Mouse (Mus musculus) midbrain, postnatal 0 days (tissue): ENCODE measurements around the gene Rbl2. TPM values are rescaled to one million over a fixed set of nuclear protein-coding genes. Genes with fewer than 3 reads are reported as not detected.

ENCODE experiments used
- ATAC-seq: fragments of 200-750 bp; cut with Nextera tagmentation; 2 replicates; pipeline ENCODE4 v1.8.0; 2017; ENCODE audit warnings: moderate number of reproducible peaks, mild to moderate bottlenecking, moderate TSS enrichment, moderate library complexity; ENCODE audit not compliant: low FRiP score
- DNase-seq: peaks from one replicate; pipeline ENCODE4 v3.0.0-alpha.2; 2015; ENCODE audit warnings: low spot score
- H3K27ac ChIP-seq: fragments of 300-500 bp; sonication (generic); 2 replicates; pipeline ENCODE4 v1.5.1; 2014; ENCODE audit warnings: low read depth, mild to moderate bottlenecking, low read length, mixed read lengths
- H3K27me3 ChIP-seq: fragments of 300-500 bp; sonication (generic); 2 replicates; pipeline ENCODE4 v1.6.1; 2014; ENCODE audit warnings: low read length, control low read depth, mixed read lengths; ENCODE audit not compliant: insufficient read depth
- H3K36me3 ChIP-seq: fragments of 300-500 bp; sonication (generic); 2 replicates; pipeline ENCODE4 v1.6.1; 2014; ENCODE audit warnings: low read length, control low read depth, mixed read lengths; ENCODE audit not compliant: insufficient read depth
- H3K4me1 ChIP-seq: fragments of 300-500 bp; sonication (generic); 2 replicates; pipeline ENCODE4 v1.6.1; 2014; ENCODE audit warnings: mild to moderate bottlenecking, control low read depth, antibody characterized with exemption, low read length, mixed read lengths; ENCODE audit not compliant: insufficient read depth
- H3K4me2 ChIP-seq: fragments of 300-500 bp; sonication (generic); 2 replicates; pipeline ENCODE4 v1.6.1; 2014; ENCODE audit warnings: low read depth, mild to moderate bottlenecking, low read length, mixed read lengths; ENCODE audit not compliant: poor library complexity, severe bottlenecking
- H3K4me3 ChIP-seq: fragments of 300-500 bp; sonication (generic); 2 replicates; pipeline ENCODE4 v1.5.1; 2014; ENCODE audit warnings: low read depth, mild to moderate bottlenecking, low read length, moderate library complexity
- H3K9ac ChIP-seq: fragments of 300-500 bp; sonication (generic); replicated peaks from 2 replicates; pipeline ENCODE4 v1.6.1; 2014; ENCODE audit warnings: mild to moderate bottlenecking, low read length, moderate library complexity, mixed read lengths; ENCODE audit not compliant: poor library complexity, severe bottlenecking
- H3K9me3 ChIP-seq: fragments of 300-500 bp; sonication (generic); 2 replicates; pipeline ENCODE4 v1.6.1; 2016; ENCODE audit warnings: low read length, control low read depth
- CTCF ChIP-seq: IDR thresholded peaks from 2 replicates; pipeline ENCODE4 v1.5.1; 2016; ENCODE audit warnings: antibody characterized with exemption, mild to moderate bottlenecking
- WGBS: fragments of 180-500 bp; shearing (Covaris S2); extraction: QIAGEN DNeasy Blood & Tissue Kit; methylation state at CpG from one replicate; pipeline ENCODE4 v1.1.7; 2014; 5-methylcytosine and 5-hydroxymethylcytosine counted together
- polyA plus RNA-seq: library from polyadenylated mRNA; unstranded; fragments of >200 nt; fragmentation: Nextera tagmentation; extraction: Ambion mirVana; gene quantifications from 2 replicates; pipeline ENCODE4 v1.2.1, GENCODE M21; 2015
- total RNA-seq: library from RNA; depleted of rRNA; stranded (reverse); fragments of >200 nt; gene quantifications from 2 replicates; pipeline ENCODE4 v1.2.3, GENCODE M21; 2014; rRNA removed

Gene Rbl2
- total and polyA plus RNA-seq, 2 experiments from 2014 or later, result 17.1 to 33.6 TPM

DNA sequence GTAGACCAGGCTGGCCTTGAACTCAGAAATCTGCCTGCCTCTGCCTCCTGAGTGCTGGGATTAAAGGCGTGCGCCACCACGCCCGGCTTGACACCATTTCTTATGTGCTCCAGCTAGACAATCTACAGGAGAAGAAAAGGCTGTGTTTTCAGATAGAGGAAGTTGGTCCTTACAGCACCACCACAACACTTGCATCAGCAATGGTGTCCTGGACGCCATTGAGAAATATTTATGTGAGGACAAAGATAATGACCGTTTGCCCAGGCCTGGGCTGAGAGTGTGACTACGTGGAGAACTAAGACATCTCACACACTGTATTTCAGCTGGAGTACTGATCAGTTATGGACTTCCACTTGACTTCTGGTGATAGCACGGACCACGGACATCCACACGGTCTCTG lies 88.8 kb downstream of the Rbl2 start:
- Histone ChIP-seq H3K4me2 (no peak overlapping the region), H3K9me3 (no peaks in the 10 kb centered on the region), H3K9ac (no peak overlapping the region), H3K4me3 (no peak overlapping the region), H3K4me1 (no peaks in the 10 kb centered on the region; the same call in 1 of the 2 replicates), H3K36me3 (no peaks in the 10 kb centered on the region), H3K27ac (no peak overlapping the region), H3K27me3 (no peaks in the 10 kb centered on the region)
- DNase-seq (no peak), ATAC-seq (no peak)
- 95% methylated on average over 10 of the region's 10 CpGs for WGBS
- TF ChIP-seq CTCF, result no peak

DNA sequence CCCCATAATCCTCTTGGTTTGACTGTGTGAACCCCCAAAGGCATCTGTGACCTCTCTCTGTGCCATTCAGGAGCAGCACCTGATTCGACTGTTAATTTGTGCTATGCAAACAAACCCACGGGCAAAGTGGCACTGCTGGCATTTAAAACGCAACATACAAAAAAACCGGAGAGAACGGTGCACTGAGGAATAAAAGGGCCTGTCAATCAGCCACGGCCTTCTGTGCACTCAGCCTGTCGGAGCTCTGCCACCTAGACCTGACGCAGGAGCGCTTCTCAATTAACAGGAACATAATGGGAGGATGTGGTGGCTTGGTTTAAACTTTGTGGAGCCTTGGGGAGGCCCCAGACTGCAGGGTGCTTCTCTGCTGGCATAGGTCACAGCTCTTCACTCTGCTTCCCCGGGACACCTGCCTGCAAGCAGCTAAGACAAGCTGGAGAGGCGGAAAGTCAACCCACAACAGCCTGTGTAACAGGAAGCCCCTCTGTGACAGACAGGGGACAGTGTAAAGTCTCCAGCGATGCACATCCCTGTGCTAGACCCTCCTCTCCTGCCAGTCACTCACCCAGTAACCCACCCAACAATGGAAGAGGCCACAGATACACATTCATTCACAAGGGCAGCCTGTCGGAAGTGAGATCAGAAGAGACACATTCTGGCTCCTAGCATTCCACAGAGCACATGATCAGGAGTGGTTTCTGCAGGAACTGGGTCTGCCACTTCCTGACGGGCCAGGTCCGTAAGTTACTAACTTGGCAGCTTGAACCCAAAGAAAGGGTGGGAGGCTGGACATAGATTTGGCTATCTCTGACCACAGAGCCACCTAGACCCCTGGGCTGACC lies 90.3 kb downstream of the Rbl2 start:
- TF ChIP-seq CTCF, result no peak

DNA sequence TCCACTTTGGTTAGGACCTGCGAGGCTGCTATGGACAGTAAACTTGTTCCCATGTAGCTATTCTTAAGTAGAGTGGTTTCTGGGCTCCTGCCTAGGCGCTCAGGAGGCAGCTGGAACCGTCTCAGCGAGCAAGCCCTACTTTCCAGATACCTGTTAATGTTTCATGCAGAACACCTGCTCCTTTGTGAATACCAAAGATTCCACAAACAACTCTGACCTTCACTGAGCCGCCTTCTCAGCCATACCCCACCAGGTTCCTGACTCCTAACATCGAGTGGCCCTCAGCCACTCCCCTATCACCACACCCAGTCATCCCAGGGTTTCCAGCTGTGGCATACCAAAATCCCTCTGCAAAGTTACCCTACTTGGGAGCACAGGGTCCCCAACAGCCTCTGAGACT lies 100.3 kb downstream of the Rbl2 start:
- no peak overlapping the region for H3K9ac ChIP-seq
- H3K36me3 ChIP-seq, result no peaks in the 10 kb centered on the region
- no peak overlapping the region for H3K4me2 ChIP-seq
- 77% methylated on average over 6 of the region's 6 CpGs for WGBS
- peaks cover 13% of the 10 kb centered on the region; the same call in 1 of the 2 replicates for H3K4me1 ChIP-seq
- TF ChIP-seq CTCF, result no peak
- H3K4me3 ChIP-seq, result no peak overlapping the region
- ATAC-seq, result no peak
- no peak for DNase-seq
- H3K9me3 ChIP-seq, result 0 out of 2 replicates have a peak, but pooled peaks cover 2% of the 10 kb centered on the region
- no peaks in the 10 kb centered on the region for H3K27me3 ChIP-seq
- H3K27ac ChIP-seq, result peak overlapping the region; percentile 55; the same call in 1 of the 2 replicates

More for the DNA sequence above, 90.3 kb downstream of the Rbl2 start:
- Histone ChIP-seq H3K9me3 (no peaks in the 10 kb centered on the region), H3K4me1 (no peaks in the 10 kb centered on the region; the same call in 1 of the 2 replicates), H3K4me3 (no peak overlapping the region), H3K4me2 (no peak overlapping the region), H3K27ac (no peak overlapping the region), H3K36me3 (no peaks in the 10 kb centered on the region), H3K27me3 (no peaks in the 10 kb centered on the region), H3K9ac (no peak overlapping the region)
- ATAC-seq, result peak; percentile 13; the same call in 1 of the 2 replicates
- peak; percentile 19 for DNase-seq
- 30% methylated on average over 15 of the region's 15 CpGs for WGBS

DNA sequence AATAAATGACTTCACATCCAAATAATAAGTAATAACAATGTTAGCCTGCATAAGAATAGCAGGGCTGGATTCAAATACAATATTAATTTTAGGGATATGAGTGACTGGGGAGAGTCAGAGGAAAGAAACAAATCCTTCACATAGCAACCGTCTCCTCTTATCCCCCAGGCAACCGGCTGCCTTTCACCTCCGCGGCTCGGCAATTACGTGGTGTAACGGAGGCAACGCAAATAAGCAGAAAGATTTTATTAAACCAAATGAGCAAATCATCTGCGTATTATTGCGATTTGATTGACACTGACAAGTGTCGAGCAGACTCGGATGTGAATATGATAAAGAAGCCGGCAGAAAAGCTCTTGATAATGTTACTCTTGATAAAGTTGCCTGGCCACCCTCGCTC lies 101.1 kb downstream of the Rbl2 start:
- Histone ChIP-seq H3K4me3 (no peak overlapping the region), H3K9me3 (no peaks in the 10 kb centered on the region), H3K4me1 (peaks cover 13% of the 10 kb centered on the region; the same call in 1 of the 2 replicates), H3K27me3 (no peaks in the 10 kb centered on the region), H3K36me3 (no peaks in the 10 kb centered on the region), H3K4me2 (peak overlapping the region; percentile 48), H3K9ac (no peak overlapping the region), H3K27ac (no peak overlapping the region)
- ATAC-seq (no peak; the same call in 1 of the 2 replicates), DNase-seq (peak; percentile 24)
- no peak for TF ChIP-seq CTCF
- WGBS, result 13% methylated on average over 14 of the region's 14 CpGs

DNA sequence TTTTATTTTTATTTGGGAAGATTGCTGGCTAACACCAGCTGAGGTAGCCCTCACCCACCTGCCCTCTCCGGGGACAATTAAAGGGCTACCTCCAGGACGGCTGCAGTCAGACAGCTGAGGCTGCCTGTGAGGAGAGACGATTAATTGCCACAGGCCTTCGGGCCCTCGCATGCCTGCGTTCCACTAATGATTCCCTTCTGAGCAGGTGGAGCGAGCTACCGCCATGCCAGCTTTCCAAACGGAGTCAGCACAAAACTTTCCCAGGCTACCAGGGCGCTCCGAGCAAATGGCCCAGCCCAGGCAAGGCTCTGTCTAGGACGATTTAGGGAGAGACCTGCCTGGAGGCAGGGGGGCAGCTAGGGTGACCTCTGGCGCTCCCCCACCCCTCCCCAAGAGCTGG lies 101.7 kb downstream of the Rbl2 start:
- Histone ChIP-seq H3K27ac (peak overlapping the region; percentile 43; the same call in 1 of the 2 replicates), H3K36me3 (no peaks in the 10 kb centered on the region), H3K9me3 (no peaks in the 10 kb centered on the region), H3K4me3 (no peak overlapping the region), H3K4me2 (no peak overlapping the region; the same call in 1 of the 2 replicates), H3K9ac (no peak overlapping the region), H3K4me1 (peaks cover 13% of the 10 kb centered on the region; the same call in 1 of the 2 replicates), H3K27me3 (no peaks in the 10 kb centered on the region)
- no peak for TF ChIP-seq CTCF
- ATAC-seq (no peak), DNase-seq (no peak)
- WGBS, result 28% methylated on average over 13 of the region's 13 CpGs

Other genes starting within 250 kb of the Rbl2 start
- gene Chd9, start 241.7 kb upstream of the Rbl2 start, total RNA-seq, result 82.7 and 97.4 TPM in 2 replicates
- 74.0 and 78.5 TPM in 2 replicates for gene Chd9, start 241.7 kb upstream of the Rbl2 start, polyA plus RNA-seq
- 133 and 163 TPM in 2 replicates for gene Aktip, start 129.9 kb downstream of the Rbl2 start, total RNA-seq
- gene Aktip, start 129.9 kb downstream of the Rbl2 start, polyA plus RNA-seq, result 133 and 134 TPM in 2 replicates
- 8.4 and 9.4 TPM in 2 replicates for gene Rpgrip1l, start 243.2 kb downstream of the Rbl2 start, total RNA-seq
- 8.4 and 11.5 TPM in 2 replicates for gene Rpgrip1l, start 243.2 kb downstream of the Rbl2 start, polyA plus RNA-seq
- 97.9 and 135 TPM in 2 replicates for gene Fto, start 243.5 kb downstream of the Rbl2 start, total RNA-seq
- gene Fto, start 243.5 kb downstream of the Rbl2 start, polyA plus RNA-seq, result 151 and 153 TPM in 2 replicates